Mouse (Mus musculus) kidney, postnatal 10 days (tissue): ENCODE results near the gene Osgin1.

ENCODE experiments used
- DNase-seq: peaks from one replicate; pipeline ENCODE4 v3.0.0; 2021; ENCODE audit warnings: mixed read lengths

Gene Osgin1

GRCm38 (mm10) chr8:119446211-119446989 is 12.5 kb downstream of the Osgin1 start, which contains the start of gene Necab2:
Necab2 (plus strand) TSS chr8:119446719.
- DNase-seq: peak; percentile 93

GRCm38 (mm10) chr8:119446990-119447780 is 13.3 kb downstream of the Osgin1 start:
- DNase-seq: no peak

- no peak for DNase-seq
Measured at GRCm38 (mm10) chr8:119447781-119448170, 13.9 kb downstream of the Osgin1 start.

GRCm38 (mm10) chr8:119449627-119450026 is 15.7 kb downstream of the Osgin1 start:
- no peak for DNase-seq

GRCm38 (mm10) chr8:119451131-119451530 is 17.2 kb downstream of the Osgin1 start:
- no peak for DNase-seq

GRCm38 (mm10) chr8:119452919-119453318 is 19.0 kb downstream of the Osgin1 start:
- DNase-seq: no peak

GRCm38 (mm10) chr8:119456045-119456444 is 22.1 kb downstream of the Osgin1 start:
- no peak for DNase-seq

GRCm38 (mm10) chr8:119459724-119460123 is 25.8 kb downstream of the Osgin1 start:
- no peak for DNase-seq

GRCm38 (mm10) chr8:119461356-119461755 is 27.4 kb downstream of the Osgin1 start:
- DNase-seq: no peak

GRCm38 (mm10) chr8:119463709-119464108 is 29.8 kb downstream of the Osgin1 start:
- no peak for DNase-seq

GRCm38 (mm10) chr8:119466105-119466504 is 32.2 kb downstream of the Osgin1 start:
- DNase-seq: peak; percentile 41

- no peak for DNase-seq
Measured at GRCm38 (mm10) chr8:119466794-119467193, 32.9 kb downstream of the Osgin1 start.

GRCm38 (mm10) chr8:119468091-119468490 is 34.2 kb downstream of the Osgin1 start:
- DNase-seq: no peak

- no peak for DNase-seq
Measured at GRCm38 (mm10) chr8:119478684-119479083, 44.8 kb downstream of the Osgin1 start.

GRCm38 (mm10) chr8:119484145-119484896 is 50.4 kb downstream of the Osgin1 start:
- no peak for DNase-seq

GRCm38 (mm10) chr8:119487093-119487492 is 53.2 kb downstream of the Osgin1 start:
- no peak for DNase-seq
